Mouse (Mus musculus) lung, postnatal 25 days (tissue): Measurements from ENCODE around the gene Rap1gds1.
A peak's percentile ranks its signal among the peaks of the same experiment; 100 is the strongest.

Source experiments
- DNase-seq: peaks from one replicate; pipeline ENCODE4 v3.0.0; 2022; ENCODE audit warnings: low spot score

Rap1gds1 gene

GRCm38 (mm10) chr3:138945516-138945915, 129.5 kb downstream of the Rap1gds1 start:
- DNase-seq: no peak

- DNase-seq: no peak
Measured at GRCm38 (mm10) chr3:138941604-138942003, 133.4 kb downstream of the Rap1gds1 start.

- DNase-seq: no peak
Measured at GRCm38 (mm10) chr3:138937241-138937640, 137.8 kb downstream of the Rap1gds1 start.

- DNase-seq: no peak
Measured at GRCm38 (mm10) chr3:138936780-138937179, 138.2 kb downstream of the Rap1gds1 start.

GRCm38 (mm10) chr3:138927437-138927836, 147.6 kb downstream of the Rap1gds1 start:
- DNase-seq: no peak

- no peak for DNase-seq
Measured at GRCm38 (mm10) chr3:138926161-138926560, 148.8 kb downstream of the Rap1gds1 start.

- no peak for DNase-seq
Measured at GRCm38 (mm10) chr3:138918241-138918640, 156.8 kb downstream of the Rap1gds1 start.

- DNase-seq: no peak
Measured at GRCm38 (mm10) chr3:138917016-138917415, 158.0 kb downstream of the Rap1gds1 start.

- no peak for DNase-seq
Measured at GRCm38 (mm10) chr3:138916591-138916990, 158.4 kb downstream of the Rap1gds1 start.

GRCm38 (mm10) chr3:138914626-138915288, 160.2 kb downstream of the Rap1gds1 start:
- no peak for DNase-seq

- no peak for DNase-seq
Measured at GRCm38 (mm10) chr3:138912504-138912903, 162.5 kb downstream of the Rap1gds1 start.

GRCm38 (mm10) chr3:138909313-138909712, 165.7 kb downstream of the Rap1gds1 start:
- no peak for DNase-seq

GRCm38 (mm10) chr3:138906112-138906880, 168.7 kb downstream of the Rap1gds1 start:
- DNase-seq: peak; percentile 77

- DNase-seq: peak; percentile 8
Measured at GRCm38 (mm10) chr3:138905678-138906077, 169.3 kb downstream of the Rap1gds1 start.

- no peak for DNase-seq
Measured at GRCm38 (mm10) chr3:138900571-138901141, 174.3 kb downstream of the Rap1gds1 start.

GRCm38 (mm10) chr3:138898055-138898454, 176.9 kb downstream of the Rap1gds1 start:
- DNase-seq: no peak

- DNase-seq: no peak
Measured at GRCm38 (mm10) chr3:138897500-138897899, 177.5 kb downstream of the Rap1gds1 start.

- DNase-seq: no peak
Measured at GRCm38 (mm10) chr3:138893520-138893919, 181.5 kb downstream of the Rap1gds1 start.

GRCm38 (mm10) chr3:138889769-138890295, 185.2 kb downstream of the Rap1gds1 start:
- DNase-seq: no peak

- DNase-seq: no peak
Measured at GRCm38 (mm10) chr3:138889214-138889613, 185.8 kb downstream of the Rap1gds1 start.

GRCm38 (mm10) chr3:138886121-138886520, 188.9 kb downstream of the Rap1gds1 start:
- no peak for DNase-seq

GRCm38 (mm10) chr3:138881725-138882347, 193.2 kb downstream of the Rap1gds1 start:
- DNase-seq: no peak
